Mouse (Mus musculus) G1E (cell line): Measurements from ENCODE around the gene Sacs. TPM values are rescaled to one million over a fixed set of nuclear protein-coding genes. Genes with fewer than 3 reads are reported as not detected.

Experiments used
- ATAC-seq: 2 replicates; pipeline ENCODE4 v1.8.0; 2016; ENCODE audit warnings: mild to moderate bottlenecking; ENCODE audit not compliant: insufficient number of reproducible peaks, poor library complexity, low FRiP score, severe bottlenecking; ENCODE audit errors: extremely low read depth
- DNase-seq: peaks from one replicate; pipeline ENCODE4 v3.0.0; 2012; ENCODE audit warnings: low spot score
- H3K27me3 ChIP-seq: 2 replicates; pipeline ENCODE4 v1.6.1; 2012; ENCODE audit warnings: mild to moderate bottlenecking, low read length, inconsistent platforms; ENCODE audit not compliant: insufficient read depth
- H3K36me3 ChIP-seq: replicated peaks from 2 replicates; pipeline ENCODE3; 2012; ENCODE audit warnings: mild to moderate bottlenecking, inconsistent platforms
- H3K4me1 ChIP-seq: 2 replicates; pipeline ENCODE4 v1.6.1; 2012; ENCODE audit warnings: low read depth, low read length, inconsistent platforms, mixed read lengths; ENCODE audit not compliant: insufficient read depth
- H3K4me3 ChIP-seq: 2 replicates; pipeline ENCODE4 v1.5.1; 2012; ENCODE audit warnings: low read depth, mild to moderate bottlenecking, inconsistent platforms, low read length, moderate library complexity, mixed read lengths
- H3K9me3 ChIP-seq: replicated peaks from 2 replicates; pipeline ENCODE4 v1.6.1; 2012; ENCODE audit warnings: inconsistent platforms
- CTCF ChIP-seq: IDR thresholded peaks from 2 replicates; pipeline ENCODE4 v1.5.1; 2012; ENCODE audit warnings: low read depth, low read length, inconsistent platforms, mixed read lengths
- GATA1 ChIP-seq: IDR thresholded peaks from 2 replicates; pipeline ENCODE4 v1.6.1; 2012; ENCODE audit warnings: borderline replicate concordance, low read length, inconsistent platforms, mixed read lengths
- GATA2 ChIP-seq: IDR thresholded peaks from 2 replicates; pipeline ENCODE4 v1.6.1; 2012; ENCODE audit warnings: low read depth, low read length, inconsistent platforms, borderline replicate concordance
- POLR2AphosphoS5 ChIP-seq: IDR thresholded peaks from 2 replicates; pipeline ENCODE4 v1.6.1; 2012; ENCODE audit warnings: low read depth, low read length, inconsistent platforms; ENCODE audit not compliant: insufficient replicate concordance
- TAL1 ChIP-seq: conservative IDR thresholded peaks from 2 replicates; pipeline ENCODE4 v1.6.1; 2012; ENCODE audit warnings: low read depth, low read length, inconsistent platforms, mixed read lengths
- polyA plus RNA-seq: library from polyadenylated mRNA; stranded (reverse); fragments of >175 nt; gene quantifications from 2 replicates; pipeline ENCODE4 v1.2.3, GENCODE M21; 2012
- total RNA-seq, 2 experiments: library from RNA; stranded (forward) in 1 of 2; stranded (reverse) in 1 of 2; fragments of 200-1000 nt in 1 of 2; fragments of >200 nt in 1 of 2; fragmentation: Nextera tagmentation in 1 of 2; gene quantifications; 2 replicates each; pipeline ENCODE4 v1.2.3; 2014 to 2017

Gene Sacs
- total and polyA plus RNA-seq, 3 experiments, result 0.53 to 23.3 (median 19.0) TPM

DNA sequence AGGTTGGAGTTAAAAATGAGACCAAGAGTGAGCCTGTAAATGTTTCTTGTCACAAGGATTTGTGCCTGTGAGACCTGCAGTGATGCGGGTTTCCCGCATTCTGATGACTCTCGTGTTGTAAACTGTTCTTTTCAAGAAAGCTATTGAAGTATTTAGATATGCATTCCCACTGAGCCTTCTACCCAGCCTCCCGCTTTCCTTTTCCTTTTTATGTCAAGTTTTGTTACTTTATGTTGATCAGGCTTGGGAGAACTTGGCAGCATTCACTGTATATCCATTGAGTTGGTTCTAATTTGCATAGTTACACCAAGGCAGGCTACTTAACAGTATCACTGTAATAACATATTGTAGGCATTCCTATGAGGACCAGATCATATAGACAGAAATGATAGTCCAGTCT, 56.2 kb downstream of the Sacs start:
- no peak for ATAC-seq
- no peaks in the 10 kb centered on the region for H3K4me1 ChIP-seq
- no peak for DNase-seq
- H3K36me3 ChIP-seq, result peaks cover 61% of the 10 kb centered on the region
- no peaks in the 10 kb centered on the region for H3K27me3 ChIP-seq
- no peak overlapping the region for H3K4me3 ChIP-seq
- no peak for TF ChIP-seq TAL1
- no peak for TF ChIP-seq POLR2AphosphoS5
- TF ChIP-seq GATA1, result no peak
- TF ChIP-seq GATA2, result no peak
- no peak for TF ChIP-seq CTCF
- no peaks in the 10 kb centered on the region for H3K9me3 ChIP-seq

DNA sequence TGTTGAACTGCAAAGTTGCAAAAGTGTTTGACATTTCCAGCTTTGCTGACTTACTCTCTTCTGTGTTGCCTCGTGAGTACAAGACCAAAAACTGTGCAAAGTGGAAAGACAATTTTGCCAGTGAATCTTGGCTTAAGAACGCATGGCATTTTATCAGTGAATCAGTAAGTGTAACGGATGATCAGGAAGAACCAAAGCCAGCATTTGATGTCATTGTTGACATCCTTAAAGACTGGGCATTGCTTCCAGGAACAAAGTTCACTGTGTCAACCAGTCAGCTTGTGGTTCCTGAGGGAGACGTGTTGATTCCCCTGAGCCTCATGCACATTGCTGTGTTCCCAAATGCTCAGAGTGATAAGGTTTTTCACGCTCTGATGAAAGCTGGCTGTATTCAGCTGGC, 71.9 kb downstream of the Sacs start:
- Histone ChIP-seq H3K36me3 (peaks cover 18% of the 10 kb centered on the region), H3K4me3 (no peak overlapping the region), H3K9me3 (no peaks in the 10 kb centered on the region), H3K27me3 (no peaks in the 10 kb centered on the region), H3K4me1 (no peaks in the 10 kb centered on the region)
- no peak for DNase-seq
- TF ChIP-seq CTCF (no peak), GATA1 (no peak), GATA2 (no peak), TAL1 (no peak)
- ATAC-seq, result no peak

DNA sequence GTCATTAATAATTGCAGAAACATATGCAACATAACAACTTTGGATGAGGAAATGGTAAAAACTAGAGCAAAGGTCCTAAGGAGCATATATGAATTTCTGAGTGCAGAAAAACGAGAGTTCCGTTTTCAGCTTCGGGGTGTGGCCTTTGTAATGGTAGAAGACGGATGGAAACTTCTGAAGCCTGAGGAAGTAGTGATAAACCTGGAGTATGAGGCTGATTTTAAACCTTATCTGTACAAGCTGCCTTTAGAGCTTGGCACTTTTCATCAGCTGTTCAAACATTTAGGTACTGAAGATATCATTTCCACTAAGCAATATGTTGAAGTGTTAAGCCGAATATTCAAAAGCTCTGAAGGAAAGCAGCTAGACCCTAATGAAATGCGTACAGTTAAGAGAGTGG, 73.5 kb downstream of the Sacs start:
- DNase-seq (no peak), ATAC-seq (no peak)
- Histone ChIP-seq H3K9me3 (no peaks in the 10 kb centered on the region), H3K4me3 (no peak overlapping the region), H3K27me3 (no peaks in the 10 kb centered on the region), H3K36me3 (peaks cover 11% of the 10 kb centered on the region), H3K4me1 (no peaks in the 10 kb centered on the region)
- TF ChIP-seq CTCF (no peak), POLR2AphosphoS5 (no peak), GATA1 (no peak), GATA2 (no peak), TAL1 (no peak)

DNA sequence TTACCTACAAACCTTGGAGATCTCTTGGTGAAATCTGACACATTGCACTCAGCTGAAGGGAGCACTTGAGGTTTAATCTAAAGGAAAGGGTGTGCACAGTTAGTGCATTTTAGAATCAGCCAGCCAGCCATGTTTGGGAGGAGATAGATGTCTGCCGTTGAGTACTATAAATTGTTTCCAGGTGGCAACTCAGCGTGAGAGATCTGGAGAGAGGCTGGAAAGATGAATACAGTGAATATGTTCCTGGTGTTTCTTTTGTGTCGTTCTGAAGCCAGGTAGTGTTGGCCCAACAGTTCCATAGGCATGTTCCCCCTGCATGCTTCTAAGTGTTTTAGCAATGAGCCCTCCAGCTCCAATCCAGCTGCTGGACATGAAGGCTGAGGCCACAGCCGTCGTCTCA, 82.9 kb downstream of the Sacs start:
- TF ChIP-seq TAL1 (no peak), GATA2 (no peak), POLR2AphosphoS5 (no peak), GATA1 (no peak), CTCF (no peak)
- ATAC-seq (no peak), DNase-seq (no peak)
- Histone ChIP-seq H3K4me3 (no peak overlapping the region), H3K9me3 (no peaks in the 10 kb centered on the region), H3K4me1 (peaks cover 11% of the 10 kb centered on the region), H3K36me3 (no peaks in the 10 kb centered on the region), H3K27me3 (0 out of 2 replicates have a peak, but pooled peaks cover 3% of the 10 kb centered on the region)

DNA sequence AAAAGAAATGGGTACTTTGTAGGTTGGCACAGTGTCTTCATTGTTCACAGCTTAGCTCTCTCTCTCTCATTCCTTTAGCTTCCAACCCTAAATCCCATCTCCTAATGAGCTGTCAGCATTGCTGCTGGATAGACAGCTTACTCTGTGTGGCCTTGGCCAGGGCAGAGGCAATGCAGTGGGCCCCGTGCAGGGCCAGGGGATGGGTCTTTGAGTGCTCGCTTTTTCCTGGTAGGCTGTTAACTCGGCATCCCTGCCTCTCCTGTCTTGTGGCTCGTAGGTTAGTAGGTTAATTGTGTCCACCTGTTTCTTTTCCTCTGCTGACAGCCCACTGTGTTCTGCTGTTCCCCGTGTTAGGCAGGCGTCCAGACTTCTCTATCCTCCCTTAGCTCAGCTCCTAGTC, 84.2 kb downstream of the Sacs start:
- H3K4me1 ChIP-seq, result peaks cover 15% of the 10 kb centered on the region
- no peak for TF ChIP-seq CTCF
- TF ChIP-seq TAL1, result no peak
- ATAC-seq (no peak), DNase-seq (no peak)
- no peak overlapping the region for H3K4me3 ChIP-seq
- H3K36me3 ChIP-seq, result no peaks in the 10 kb centered on the region
- H3K27me3 ChIP-seq, result 0 out of 2 replicates have a peak, but pooled peaks cover 3% of the 10 kb centered on the region
- H3K9me3 ChIP-seq, result no peaks in the 10 kb centered on the region

DNA sequence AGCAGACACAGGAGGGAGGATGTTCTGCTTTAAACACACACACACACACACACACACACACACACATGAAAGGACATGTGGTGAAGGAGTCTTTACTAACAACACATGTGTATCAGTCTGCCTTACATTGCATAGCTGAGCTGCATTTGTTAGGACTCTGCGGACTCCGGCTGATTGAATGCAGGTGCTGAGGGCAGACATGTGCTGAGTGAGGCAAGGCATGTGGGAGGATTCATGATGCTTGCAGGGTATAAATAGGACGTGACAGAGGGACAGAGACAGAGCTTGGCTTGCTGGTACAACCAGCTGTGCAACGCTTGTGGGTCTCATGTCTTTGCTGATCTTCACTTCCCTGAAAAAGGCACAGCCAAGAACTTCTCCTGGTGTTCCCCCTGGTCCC, 85.5 kb downstream of the Sacs start:
- TF ChIP-seq POLR2AphosphoS5 (no peak), CTCF (no peak), GATA2 (no peak), GATA1 (no peak), TAL1 (no peak)
- H3K4me1 ChIP-seq, result peaks cover 26% of the 10 kb centered on the region
- 0 out of 2 replicates have a peak, but pooled peaks cover 3% of the 10 kb centered on the region for H3K27me3 ChIP-seq
- no peaks in the 10 kb centered on the region for H3K36me3 ChIP-seq
- ATAC-seq (no peak), DNase-seq (no peak)
- no peaks in the 10 kb centered on the region for H3K9me3 ChIP-seq
- H3K4me3 ChIP-seq, result no peak overlapping the region

DNA sequence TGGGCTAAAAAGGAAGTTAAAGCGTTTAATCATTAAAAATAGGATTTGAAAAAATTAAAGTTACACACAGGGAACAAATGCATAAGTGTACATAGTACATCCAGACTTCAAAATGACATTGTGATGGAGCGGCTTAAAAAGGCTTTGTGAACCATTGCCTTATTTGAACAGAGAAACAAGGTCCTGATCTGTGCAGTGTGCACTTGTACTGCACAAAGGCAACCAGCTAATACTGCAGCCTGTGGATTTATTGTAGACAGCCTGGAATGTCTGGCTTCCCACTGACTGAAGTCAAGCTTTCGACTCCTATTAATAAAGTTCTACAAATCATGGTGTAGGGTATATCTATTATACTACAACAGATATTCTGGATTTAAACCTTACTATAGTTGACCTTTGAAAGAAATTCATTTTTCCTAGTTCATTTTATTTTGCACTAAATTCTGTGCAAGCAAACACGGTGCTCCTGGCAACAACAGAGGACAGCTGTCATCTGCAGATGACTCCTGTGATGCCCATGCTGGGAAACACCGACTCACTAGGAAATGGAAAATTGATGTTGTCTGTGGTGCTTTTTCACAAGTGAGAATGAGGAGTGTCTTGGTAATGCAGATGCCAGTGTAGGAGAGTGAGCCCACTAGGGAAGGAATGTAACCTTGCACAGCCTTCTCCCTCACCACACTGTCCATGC, 86.3 kb downstream of the Sacs start:
- no peak overlapping the region for H3K4me3 ChIP-seq
- 0 out of 2 replicates have a peak, but pooled peaks cover 3% of the 10 kb centered on the region for H3K27me3 ChIP-seq
- TF ChIP-seq GATA1 (no peak), TAL1 (no peak), GATA2 (no peak)
- DNase-seq (no peak), ATAC-seq (no peak)
- H3K4me1 ChIP-seq, result peaks cover 33% of the 10 kb centered on the region
- H3K36me3 ChIP-seq, result no peaks in the 10 kb centered on the region
- no peaks in the 10 kb centered on the region for H3K9me3 ChIP-seq
